Mouse (Mus musculus) colon, adult 2 months (tissue): ENCODE data around the gene March7. TPM values are rescaled to one million over a fixed set of nuclear protein-coding genes. Genes with fewer than 3 reads are reported as not detected.

Experiments
- polyA plus RNA-seq: library from polyadenylated mRNA; depleted of rRNA; stranded (reverse); fragments of >200 nt; gene quantifications from 2 replicates; pipeline ENCODE4 v1.2.3, GENCODE M21; 2012; rRNA removed

March7 gene
- 6.4 and 7.2 TPM in 2 replicates for polyA plus RNA-seq

DNA sequence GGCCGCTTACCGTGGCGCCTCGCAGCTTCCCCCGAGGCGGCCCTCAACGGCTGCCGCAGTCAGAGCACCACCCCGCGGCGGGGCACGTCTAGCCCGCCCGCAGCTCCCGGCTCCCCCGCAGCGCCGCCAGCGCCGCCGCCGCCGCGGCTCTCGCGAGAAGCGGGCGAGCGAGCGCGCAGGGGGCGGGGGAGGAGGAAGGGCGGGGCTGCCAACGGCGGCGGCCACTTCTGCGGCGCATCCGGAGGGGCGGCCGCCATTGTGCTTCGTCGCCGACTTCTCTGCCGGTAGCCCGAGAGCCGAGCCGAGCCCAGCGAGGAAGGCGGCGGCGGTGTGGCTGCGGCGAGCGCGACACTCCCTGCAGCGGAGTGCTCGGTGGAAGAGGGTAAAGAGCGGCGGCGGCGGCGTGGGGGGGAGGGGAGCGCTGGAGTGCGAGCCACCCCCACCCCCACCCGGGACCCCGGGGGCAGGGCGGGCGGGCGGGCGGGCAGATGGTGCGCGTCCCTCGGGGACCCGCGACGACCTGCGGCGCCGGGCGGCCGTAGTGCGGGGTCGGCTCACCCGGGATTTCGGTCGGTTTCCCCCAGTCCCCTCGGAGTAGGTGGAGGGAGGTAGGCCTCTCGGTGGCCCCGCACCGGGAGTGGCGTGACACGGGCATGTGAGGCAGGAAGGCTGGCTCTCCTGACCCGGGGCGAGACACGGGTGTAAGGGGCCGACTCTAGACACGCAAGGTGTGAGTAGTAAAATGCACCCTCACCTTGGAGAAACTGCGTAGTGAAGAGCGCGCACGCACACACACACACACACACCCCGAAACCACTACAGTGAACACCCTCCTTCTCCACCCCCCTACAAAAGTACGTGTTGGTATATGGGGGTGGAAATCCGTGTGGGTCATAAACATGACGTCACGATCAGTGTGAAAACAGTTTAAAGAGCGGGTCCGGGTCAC, at the start of gene March7, which contains the start of gene Baz2b:
Gene March7, plus strand, starts transcription at position 185 of the 949 bp plus-strand sequence.
Gene Baz2b, minus strand, starts transcription at position 137 of the 949 bp plus-strand sequence.

DNA sequence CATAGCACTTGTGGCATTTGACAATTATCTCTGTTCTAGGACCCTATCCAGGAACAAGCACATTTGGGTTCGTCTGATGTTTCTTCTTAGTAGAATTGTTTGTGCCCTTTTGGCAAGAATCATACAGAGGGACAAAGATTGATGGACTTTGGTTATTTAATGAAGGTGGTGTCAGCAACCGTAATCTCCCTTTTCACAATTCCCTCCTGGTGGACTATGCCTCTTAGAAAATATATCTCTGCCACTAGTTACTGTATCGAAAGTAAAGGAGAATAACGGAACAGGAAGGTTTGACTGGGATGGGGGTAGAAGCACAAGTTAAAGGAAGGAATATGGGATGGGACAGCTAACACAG, 74.8 kb downstream of the March7 start, which contains the start of gene Cd302:
Gene Cd302, minus strand, starts transcription at position 22 of the 355 bp plus-strand sequence.

Other genes with a start within 250 kb of the March7 start
- gene Baz2b, start within 50 bp of the March7 start, polyA plus RNA-seq = 8.6 and 9.3 TPM in 2 replicates
- 4.4 and 5.9 TPM in 2 replicates for gene Cd302, start 74.6 kb downstream of the March7 start, polyA plus RNA-seq
- 2.5 and 2.8 TPM in 2 replicates for gene Ly75, start 173.4 kb downstream of the March7 start, polyA plus RNA-seq